Mouse (Mus musculus): ENCODE data around the gene Slc39a11. TPM values are rescaled to one million over a fixed set of nuclear protein-coding genes. Genes with fewer than 3 reads are reported as not detected.
"Not testable (repeated sequence)": the region's sequence is repeated elsewhere in the genome, so short reads cannot be mapped to it uniquely, and the experiment has no call there.

Slc39a11 gene
- polyA plus RNA-seq, 3 experiments from 2014 or later, result 12.6 to 17.3 (median 16.9) TPM

DNA sequence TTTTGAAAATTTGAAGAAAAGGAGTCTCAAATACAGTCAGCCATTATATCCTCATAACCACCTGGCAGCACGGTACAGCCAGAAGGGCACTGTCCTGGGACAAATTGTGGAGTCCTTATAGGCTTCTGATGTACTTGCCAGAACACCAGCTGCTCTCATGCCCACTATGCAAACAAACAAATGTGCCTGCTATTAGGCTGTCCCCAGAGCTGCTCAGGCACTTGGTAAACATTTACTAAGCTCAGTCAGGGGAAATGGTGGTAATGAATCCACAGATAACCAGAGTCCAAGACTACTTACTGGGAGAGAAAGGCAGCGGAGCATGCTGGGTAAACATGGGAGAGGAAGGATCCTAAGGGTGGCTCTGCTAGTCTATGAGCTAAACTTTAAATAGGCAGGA, 17.2 kb upstream of the Slc39a11 start:
- ATAC-seq, result no peak

DNA sequence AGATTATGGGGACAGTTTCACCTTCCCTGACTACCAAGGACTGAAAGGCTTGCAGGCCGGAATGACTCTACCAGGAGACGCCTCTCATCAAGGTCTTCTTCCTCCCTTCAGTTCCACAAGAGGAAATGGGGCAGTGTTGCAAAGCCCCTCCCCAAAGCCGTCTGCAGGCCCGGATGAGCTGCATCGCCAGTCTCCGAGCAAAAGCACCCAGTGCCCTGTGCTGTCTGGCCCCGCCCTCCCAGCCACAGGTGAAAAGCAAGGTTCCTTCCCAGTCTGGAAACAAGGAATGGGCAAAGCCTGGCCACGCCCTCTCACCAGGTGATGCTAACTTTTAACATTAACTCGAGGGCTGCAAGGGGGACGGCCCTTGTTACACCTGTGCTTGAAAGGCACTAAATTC, 16.8 kb upstream of the Slc39a11 start:
- peak; percentile 56 for ATAC-seq

DNA sequence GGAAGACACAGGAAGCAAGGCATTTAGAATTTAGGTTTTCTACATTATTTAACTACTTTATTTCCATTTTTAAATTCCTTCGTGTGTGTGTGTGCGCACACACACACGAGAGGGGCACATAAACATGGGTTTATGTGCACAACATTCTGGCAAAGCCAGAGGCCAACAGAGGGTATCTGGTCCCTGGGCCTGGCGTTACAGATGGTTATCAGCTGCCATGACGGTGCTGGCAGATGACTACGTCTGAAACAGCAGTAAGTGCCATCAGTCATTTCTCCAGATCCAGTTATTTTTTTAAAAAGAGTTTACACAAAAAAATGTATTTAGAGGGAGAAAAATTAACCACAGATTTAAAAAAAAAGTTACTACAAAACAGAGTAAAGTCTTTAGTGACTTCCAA, 16.3 kb upstream of the Slc39a11 start:
- no peak for ATAC-seq

DNA sequence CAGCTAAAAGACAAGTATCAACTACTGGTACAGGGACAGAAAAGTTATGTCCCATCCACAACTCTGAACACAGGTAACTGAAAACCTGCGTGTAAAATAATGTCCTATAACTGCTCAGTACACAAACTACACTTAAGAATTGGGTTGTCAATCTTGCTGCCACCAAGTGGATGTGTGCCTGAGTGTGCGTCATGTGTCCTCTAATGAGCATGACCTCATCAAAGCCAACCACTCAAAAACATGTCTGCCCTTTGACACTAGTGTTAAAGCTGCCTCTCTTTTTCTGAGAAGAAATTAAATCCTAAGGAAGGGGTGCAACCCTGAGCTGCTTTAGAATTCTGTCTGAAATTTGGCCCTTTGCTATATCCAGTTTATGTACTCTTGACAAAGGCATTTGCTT, 14.4 kb upstream of the Slc39a11 start:
- no peak for ATAC-seq

DNA sequence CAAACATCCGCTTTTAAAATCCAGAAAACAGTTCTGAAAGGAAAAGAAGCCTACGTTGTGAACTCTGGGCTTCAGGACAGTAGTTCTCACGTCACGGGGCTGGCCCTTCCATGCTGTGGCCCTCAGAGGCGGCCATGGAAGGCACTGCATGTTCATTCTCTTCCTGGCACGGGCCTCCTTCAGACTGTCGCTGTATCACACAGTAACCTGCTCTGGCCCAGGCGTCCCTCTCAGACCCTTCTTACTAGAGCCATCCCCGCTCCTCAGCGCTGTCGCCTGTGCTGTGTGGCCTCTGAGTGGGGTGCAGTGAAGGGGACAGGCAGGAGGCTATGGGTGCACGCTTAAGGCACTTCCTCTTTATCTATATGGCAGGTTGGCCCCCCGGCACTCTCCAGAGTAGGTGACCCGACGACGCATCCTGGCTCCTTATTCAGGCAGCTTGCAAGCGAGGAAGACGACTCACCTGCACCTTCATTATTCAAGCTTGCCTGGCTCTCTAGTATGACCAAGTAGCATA, 12.0 kb upstream of the Slc39a11 start:
- no peak for ATAC-seq

DNA sequence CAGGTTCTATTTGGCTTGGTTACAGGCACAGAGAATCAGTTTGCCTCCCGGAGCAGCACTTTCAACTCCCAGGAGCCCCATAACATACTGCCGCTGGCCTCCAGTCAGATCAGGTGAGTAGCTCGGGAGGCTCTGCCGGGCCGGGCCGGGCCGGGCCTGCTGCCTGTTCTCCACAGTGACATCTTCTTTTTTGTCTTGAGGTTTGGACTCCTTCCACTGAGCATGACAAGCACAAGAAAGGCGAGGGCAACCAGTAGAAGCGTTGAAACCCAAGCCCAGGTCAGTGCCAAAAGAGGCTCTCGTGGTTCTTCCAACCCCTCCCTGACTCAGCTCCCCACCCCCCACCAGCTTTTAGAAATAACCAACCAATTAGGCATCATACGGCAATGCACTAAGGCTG, 11.1 kb upstream of the Slc39a11 start:
- ATAC-seq, result no peak

DNA sequence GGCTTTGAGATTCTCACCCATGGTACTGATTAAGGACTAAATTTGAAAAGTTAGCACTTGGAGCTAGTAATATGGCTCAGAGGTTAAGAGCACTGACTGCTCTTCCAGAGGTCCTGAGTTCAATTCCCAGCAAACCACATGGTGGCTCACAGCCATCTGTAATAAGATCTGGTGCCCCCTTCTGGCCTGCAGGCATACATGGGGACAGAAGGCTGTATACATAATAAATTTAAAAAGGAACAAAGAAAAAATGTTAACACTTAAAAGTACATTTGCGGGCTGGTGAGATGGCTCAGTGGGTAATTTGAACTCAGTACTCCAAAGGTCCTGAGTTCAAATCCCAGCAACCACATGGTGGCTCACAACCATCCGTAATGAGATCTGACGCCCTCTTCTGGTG, 10.3 kb upstream of the Slc39a11 start:
- not testable (repeated sequence) for ATAC-seq

DNA sequence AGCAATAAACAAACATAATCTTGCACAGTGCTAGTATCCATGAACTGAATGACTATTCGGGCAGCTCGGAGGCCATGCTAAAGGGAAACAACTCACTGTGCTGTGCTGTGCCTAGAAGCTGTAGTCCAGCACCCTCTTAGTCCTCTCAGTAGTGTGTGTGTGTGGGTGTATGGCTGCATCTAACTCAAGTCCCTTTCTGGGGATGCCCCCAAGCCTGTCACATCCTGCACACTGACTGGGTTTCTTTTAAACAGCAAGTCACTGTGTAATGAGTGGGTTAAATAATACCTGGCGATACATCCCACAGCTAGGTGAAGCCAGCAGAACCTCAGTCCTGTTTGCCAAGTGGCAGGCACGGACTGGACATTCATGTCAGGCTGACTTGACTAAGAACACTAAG, 8.9 kb upstream of the Slc39a11 start:
- ATAC-seq, result peak; percentile 62

DNA sequence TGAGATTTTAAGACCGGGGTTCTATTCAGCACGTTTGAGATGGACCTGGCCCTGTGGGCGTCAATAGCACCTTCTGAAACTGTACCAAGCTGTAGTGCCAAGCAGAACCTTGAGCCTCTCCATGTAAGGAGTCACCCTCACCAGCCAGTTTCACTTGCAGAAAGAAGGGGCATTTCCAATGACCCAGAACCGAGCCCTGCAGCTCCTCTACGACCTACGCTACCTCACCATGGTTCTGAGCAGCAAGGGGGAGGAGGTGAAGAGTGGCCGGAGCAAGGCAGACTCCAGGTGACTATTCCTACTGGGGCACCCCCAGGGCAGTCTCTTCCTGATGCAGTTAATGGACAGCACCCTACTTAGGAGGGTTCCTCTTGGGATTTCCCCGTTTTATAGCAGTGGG, 8.4 kb upstream of the Slc39a11 start:
- no peak for ATAC-seq

DNA sequence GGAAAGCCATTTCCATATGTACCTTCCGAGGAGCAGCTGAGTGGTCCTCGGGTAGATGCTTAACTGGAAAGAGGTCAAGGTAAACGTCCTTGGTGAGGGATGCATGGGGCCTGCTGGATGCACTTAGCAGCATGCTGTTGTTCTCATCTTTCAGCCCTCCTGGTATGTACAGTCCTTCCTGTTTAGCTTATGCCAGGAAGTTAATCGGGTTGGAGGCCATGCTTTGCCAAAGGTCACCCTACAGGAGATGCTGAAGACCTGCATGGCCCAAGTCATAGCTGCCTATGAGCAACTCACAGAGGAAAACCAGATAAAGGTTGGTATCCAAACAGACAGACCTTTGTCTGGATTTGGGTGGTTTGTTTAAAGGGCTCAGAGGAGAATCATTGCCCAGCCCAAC, 7.3 kb upstream of the Slc39a11 start:
- ATAC-seq, result no peak

DNA sequence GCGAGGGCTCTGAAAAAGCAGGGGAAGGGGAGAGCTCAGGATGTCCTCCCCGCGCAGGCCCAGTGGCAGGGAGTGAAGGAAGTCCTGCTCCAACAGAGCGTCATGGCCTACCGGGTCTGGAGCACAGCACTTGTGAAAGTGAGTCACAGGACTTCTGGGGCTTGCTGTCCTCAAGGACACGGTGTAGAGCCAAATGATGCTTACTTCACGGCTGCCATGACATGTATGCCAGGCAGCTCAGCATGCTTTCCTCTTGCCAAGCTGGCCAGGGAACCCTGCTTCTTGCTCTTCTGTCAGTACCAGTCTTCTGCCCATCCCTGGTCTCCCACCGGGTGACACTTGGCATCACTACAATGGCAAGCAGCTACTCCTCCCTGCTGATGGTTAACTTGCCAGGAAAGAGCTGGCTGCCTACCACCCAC, 6.6 kb upstream of the Slc39a11 start:
- no peak for ATAC-seq

DNA sequence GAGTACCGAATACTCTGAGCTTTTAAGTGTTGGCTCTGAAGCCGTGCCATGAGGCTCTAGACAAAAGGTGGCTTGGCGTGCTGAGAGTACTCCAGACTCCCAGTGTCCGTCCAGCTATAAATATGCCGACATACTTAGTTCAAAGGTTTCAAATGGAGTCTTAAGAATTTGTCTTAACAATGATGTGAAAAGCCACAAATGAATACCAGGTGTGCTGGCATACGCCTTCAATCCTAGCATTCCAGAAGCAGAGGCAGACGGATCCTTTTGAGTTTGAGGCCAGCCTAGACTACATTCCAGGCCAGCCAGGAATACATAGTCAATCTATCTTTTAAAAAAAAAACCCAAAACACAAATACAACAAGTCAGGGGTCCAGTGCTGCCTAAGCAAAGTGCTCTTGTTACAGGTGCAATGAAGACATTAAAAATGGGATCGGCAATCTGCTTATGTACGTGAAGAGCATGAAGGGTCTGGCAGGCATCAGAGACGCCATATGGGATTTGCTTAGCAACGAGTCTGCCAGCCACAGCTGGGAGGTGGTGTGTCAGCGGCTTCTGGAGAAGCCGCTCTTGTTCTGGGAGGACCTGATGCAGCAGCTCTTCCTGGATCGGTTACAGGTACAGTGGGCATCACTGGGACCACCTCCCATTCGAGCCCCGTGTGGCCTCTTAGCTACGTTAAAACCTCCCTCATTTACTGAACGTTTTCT, 4.8 kb upstream of the Slc39a11 start:
- ATAC-seq, result no peak

DNA sequence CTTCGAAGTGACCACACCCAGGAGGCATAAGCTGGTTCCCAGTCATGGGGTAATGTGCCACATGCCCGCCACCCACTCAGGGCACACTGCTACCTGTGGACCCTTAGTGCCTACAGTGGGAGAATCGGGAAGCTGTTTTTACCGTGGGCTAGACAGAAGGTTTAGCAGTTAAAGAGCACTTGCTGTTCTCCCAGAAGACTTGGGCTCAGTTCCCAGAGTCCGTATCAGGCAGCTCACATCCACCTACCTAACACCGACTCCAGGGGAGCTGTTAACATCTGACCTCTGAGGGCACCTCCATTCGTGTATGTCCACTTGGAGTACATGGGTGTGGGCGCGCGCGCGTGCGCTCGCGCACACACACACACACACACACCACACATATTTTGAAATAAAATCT, 4.2 kb upstream of the Slc39a11 start:
- no peak for ATAC-seq

DNA sequence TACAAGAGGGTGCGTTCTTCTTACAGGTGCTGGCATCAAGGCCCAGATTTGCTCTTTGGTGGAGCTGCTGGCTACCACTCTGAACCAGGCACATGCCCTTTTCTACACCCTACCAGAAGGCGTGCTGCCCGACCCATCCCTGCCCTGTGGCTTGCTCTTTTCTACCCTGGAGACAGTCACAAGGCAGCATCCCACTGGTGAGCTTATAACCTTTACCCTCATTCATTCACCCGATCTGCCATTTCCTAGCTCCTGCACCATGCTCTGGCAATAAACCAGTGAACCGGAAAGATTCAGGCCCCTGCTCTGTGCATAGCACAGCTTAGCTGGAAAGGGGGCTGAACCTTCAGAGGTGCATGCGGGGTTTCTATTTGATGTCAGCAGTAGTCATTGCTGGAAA, 2.6 kb upstream of the Slc39a11 start:
- no peak for ATAC-seq

DNA sequence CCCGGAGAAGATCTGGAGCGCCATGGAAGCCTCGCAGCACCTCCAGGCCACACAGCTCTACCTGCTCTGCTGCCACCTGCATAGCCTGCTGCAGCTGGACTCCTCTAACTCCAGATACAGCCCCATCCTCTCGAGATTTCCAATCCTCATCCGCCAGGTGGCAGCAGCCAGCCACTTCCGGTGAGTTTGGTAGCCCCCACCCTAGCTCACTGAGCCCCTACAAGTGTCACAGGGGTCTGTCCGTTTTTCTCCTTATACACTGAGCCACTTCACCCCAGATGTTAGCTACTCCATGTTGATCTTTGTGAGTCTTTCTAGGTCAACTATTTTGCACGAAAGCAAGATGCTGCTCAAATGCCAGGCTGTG, 2.0 kb upstream of the Slc39a11 start:
- no peak for ATAC-seq

DNA sequence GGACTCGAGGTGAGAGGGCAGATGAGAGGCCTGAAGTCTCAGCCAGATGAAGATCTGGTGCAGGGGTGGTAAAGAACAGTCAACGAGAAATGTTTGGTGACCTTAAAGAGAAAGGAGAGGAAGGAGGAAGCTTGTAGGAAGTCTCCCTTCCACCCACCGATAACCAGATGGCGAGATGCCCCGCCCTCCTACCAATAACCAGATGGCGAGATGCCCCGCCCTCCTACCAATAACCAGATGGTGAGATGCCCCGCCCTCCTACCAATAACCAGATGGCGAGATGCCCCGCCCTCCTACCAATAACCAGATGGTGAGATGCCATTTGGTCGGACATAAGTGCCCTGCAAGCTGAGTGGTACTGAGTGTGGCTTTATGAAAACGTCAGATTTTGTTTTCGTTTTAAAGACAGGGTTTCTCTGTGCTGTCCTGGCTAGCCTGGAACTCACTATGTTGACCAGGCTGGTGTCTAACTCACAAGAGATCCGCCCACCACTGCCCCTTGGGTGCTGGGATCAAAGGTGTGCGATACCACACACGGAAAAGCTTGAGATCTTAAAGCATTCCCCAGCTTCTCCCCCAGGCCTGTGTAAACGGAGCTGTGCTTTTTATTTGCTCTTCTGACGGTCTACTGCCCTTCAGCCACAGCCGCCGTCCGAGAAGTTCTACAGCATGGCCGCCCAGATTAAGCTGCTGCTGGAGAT, 1.5 kb upstream of the Slc39a11 start:
- no peak for ATAC-seq

DNA sequence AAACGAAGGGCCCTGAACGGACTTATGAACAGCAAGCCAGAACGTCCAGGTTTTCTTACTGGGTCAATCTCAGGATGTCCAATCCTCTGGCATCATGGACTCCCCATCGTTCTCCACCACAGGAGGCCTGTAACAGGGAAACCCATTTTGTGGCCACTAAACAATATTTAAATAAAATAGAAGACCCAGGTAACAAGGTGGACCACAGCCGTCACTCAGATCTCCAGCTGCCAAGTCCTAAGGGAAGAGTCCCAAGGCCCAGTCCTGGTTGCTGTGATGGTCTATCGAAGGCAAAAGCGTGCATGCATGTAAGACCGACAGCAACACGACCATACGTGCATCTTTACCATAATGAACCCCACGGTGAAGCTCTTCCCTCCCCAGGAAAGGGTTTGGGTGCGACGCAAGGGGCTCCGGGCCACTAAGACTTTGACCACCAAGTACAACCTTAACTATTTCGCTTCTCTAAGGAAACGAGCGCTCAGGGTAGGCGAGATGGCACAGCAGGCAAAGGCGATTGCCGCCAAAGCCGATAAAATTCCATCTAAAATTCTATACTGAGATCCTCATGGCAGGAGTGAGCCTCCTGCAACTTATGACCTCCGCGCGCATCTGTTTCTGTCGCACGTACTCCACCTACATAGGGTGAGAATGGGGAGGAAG, 1.1 kb downstream of the Slc39a11 start, which contains the start of gene Cog1:
TSS of gene Cog1 (plus strand) at position 480 of the 663 bp plus-strand sequence.
- ATAC-seq, result peak; percentile 31

DNA sequence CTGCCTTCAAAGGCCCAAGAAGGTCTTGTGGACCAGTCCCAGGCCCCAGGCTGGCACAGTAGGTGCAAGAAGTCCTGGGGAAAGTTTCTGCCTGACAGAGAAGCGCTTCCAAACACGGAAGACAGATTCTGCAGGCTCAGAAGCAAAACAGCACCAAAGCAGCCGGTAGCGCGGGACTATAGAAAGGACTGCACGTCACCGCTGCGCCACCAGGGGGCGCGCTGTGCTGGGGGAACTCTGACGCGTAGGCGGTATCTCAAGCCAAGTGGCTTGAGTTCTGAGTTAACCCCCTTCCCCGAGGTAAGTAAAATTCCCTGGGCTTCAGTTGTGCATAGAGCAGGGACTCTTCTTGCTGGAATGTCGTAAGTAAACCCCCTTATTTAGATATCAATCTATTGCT, 1.7 kb downstream of the Slc39a11 start:
- ATAC-seq, result peak; percentile 74

DNA sequence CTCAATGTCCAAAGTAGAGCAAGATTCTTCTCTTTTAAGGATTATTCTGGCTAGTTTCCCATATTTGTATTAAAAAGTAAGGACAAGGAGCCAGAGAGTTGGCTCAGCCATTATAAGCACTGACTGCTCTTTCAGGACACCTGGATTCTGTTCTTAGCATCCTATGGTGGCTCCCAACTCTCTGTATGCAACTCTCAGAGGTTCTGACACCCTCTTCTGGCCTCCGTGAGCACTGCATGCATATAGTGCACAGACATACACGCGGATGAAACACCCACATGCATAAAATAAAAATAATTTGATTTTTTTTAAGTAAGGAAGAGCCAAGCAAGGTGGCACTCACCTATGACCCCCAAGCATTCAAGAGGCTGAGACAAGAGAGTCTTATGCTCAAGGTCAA, 4.7 kb downstream of the Slc39a11 start:
- ATAC-seq, result no peak

DNA sequence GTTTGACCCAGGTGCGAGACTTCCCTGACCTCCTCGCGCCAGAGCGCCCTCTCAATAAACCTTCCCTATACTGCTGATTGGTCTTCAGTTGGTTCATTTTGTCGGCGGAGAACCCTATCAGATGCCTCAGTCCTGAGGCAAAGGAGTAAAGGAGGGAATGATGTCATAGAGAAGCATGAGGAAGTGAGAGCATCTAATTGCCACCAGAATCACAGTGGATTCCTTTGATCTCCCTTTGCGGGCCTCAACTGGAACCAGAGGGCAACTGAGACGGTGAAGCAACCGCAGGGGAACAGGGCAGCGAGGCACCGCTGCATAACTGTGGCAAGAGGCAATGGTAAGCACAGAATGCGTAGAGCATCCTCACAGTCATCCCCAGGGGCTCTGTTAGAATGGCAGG, 11.2 kb downstream of the Slc39a11 start:
- ATAC-seq, result no peak

DNA sequence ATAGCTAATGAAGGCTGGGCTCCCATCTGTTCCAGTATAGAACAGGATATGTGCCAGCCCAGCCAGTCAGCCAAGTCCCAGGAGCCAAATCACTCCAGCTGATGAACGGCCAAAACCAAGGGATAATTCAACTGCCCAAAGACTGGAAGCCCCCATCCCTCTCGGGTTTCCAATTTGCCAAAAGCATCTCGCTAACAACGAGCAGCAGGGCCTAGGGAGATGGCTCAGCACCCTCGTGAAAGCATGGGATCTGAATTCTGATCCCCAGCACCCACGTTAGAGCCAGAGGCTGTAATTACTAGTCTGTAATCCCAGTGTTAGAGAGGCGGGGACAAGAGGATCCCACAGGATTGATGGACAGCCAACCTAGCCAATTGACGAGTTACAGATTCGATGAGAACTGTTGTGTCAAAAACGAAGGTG, 15.2 kb downstream of the Slc39a11 start:
- no peak for ATAC-seq

DNA sequence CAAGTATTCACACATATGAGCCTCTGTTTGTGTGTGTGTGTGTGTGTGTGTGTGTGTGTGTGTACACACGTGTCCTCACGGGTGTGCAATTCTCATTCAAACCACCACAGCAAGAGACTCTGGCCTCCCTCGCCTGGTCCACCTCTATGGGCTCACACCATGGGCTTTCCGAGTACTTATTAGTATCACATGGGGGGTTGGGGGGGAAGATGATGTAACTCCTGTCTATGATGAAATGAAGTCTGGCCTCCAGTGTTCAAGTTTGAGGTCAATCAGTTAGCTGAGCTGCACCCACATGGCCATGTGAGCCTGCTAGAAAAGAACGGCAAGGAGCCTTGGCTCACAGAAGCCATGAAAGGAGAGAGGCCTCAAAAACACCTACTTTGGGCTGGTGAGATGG, 16.5 kb downstream of the Slc39a11 start:
- no peak for ATAC-seq

DNA sequence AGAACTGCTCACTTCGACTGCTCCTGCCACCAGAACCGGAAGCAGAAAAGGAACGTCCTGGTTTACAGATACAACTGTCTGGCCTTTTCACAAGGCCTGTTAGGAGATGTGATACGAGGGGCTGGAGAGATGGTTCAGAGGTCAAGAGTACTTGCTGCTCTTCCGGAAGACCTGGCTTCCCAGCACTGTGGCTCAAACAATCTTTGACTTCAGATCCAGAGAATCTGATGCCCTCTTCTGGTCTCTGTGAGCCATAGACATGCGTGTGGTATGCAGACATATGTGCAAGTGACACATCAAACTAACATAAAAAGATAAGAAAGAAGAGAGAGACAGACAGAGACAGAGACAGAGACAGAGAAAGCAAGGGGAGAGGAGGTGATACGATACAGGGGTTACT, 17.6 kb downstream of the Slc39a11 start:
- ATAC-seq, result no peak

DNA sequence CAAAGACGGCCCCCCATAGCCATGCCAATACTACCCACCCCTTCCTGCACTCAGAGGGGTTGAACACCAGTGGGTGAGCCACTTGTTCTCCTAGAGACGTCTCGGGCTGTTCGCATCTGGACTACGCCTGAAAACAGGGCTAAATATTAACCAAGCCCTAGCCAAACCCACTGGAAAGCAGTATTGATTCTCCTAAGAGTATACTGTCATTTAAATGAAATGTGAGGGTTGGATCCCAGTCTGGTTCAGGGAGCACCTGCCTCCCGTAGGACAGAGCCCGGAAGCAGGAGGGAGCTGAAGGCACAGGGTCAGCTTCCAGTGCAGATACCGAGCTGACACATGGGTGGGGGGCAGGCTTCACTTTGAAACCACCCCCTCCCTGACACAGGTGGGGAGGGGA, 18.0 kb downstream of the Slc39a11 start:
- ATAC-seq, result no peak

Data from inflammation-experienced regulatory T-cells, adult 6 months (primary cell).